Mouse (Mus musculus): ENCODE data around the gene Zfp36. TPM values are rescaled to one million over a fixed set of nuclear protein-coding genes. Genes with fewer than 3 reads are reported as not detected.

Gene Zfp36
- total and polyA plus RNA-seq, 3 experiments: 0.50 to 2.8 TPM; not detected in 1

- H3K9ac ChIP-seq (ENCODE audit: control insufficient read depth, low read depth, low read length, poor library complexity, severe bottlenecking): no peak overlapping the region
- no peaks in the 10 kb centered on the region for H3K4me1 ChIP-seq (ENCODE audit: control insufficient read depth in 1 of 2, insufficient read depth in 2 of 2, low read length in 2 of 2)
- H3K79me2 ChIP-seq (ENCODE audit: control insufficient read depth, insufficient read depth, low read length, poor library complexity): no peaks in the 10 kb centered on the region
- H3K36me3 ChIP-seq (ENCODE audit: control insufficient read depth in 1 of 2, insufficient read depth in 2 of 2, low read length in 2 of 2): no peaks in the 10 kb centered on the region
- H3K27ac ChIP-seq (ENCODE audit: control insufficient read depth, low read depth, low read length): no peak overlapping the region
- H3K27me3 ChIP-seq (ENCODE audit: control insufficient read depth in 1 of 2, insufficient read depth in 2 of 2, low read length in 2 of 2): no peaks in the 10 kb centered on the region
- DNase-seq (ENCODE audit: low read depth, low spot score): no peak
- H3K9me3 ChIP-seq (replicated peaks; ENCODE audit: insufficient read depth, low read length): no peaks in the 10 kb centered on the region
- no peak for TF ChIP-seq TAL1 (IDR thresholded peaks at IDR 0.05; ENCODE audit: low read length)
- TF ChIP-seq CHD2 (IDR thresholded peaks at IDR 0.05; ENCODE audit: low read length): no peak
- no peak overlapping the region for H3K4me3 ChIP-seq (ENCODE audit: control insufficient read depth in 1 of 2, insufficient read depth in 1 of 2, low read depth in 2 of 2, low read length in 2 of 2)
Observed at GRCm38 (mm10) chr7:28362441-28363060, 17.5 kb downstream of the Zfp36 start.

DNA sequence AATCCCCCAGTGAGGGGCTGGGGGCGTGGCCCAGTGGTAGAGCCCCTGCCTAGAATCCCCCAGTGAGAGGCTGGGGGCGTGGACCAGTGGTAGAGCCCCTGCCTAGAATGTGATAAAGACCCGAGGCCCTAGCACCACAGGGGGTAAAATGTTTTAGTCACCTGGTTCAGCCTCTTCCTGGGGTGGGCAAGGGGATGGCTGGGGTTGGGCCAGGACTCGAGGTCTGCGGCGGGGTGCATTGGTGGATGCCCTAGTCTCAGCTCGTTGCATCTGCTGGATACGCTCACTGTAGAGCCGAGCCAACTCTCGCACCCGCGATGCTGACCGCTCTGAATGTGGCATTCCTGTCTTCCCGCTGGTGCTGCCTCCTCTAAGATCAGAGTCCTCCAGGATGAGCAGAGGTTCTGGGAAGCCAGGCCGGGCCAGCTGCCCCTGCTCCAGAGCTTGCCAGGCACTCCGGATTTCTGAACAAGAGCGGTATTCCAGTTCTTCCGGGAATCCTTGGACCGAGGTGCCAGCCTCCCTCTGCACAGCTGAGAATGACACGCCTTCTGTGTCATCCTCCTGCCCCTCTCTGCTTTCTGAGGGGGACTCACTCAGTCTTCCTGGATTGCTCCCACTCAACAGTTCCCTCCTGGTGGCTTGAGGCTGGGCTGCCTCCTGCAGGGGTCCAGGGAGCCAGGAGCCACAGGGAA lies 18.3 kb downstream of the Zfp36 start:
- H3K79me2 ChIP-seq (ENCODE audit: control insufficient read depth, insufficient read depth, low read length, poor library complexity): no peaks in the 10 kb centered on the region
- no peak for DNase-seq (ENCODE audit: low read depth, low spot score)
- no peaks in the 10 kb centered on the region for H3K9me3 ChIP-seq (replicated peaks; ENCODE audit: insufficient read depth, low read length)
- peaks cover 0 to 2% of the 10 kb centered on the region in 2 experiments; a peak in 1 of 4 replicates for H3K4me1 ChIP-seq (ENCODE audit: control insufficient read depth in 1 of 2, insufficient read depth in 2 of 2, low read length in 2 of 2)
- no peak overlapping the region for H3K9ac ChIP-seq (ENCODE audit: control insufficient read depth, low read depth, low read length, poor library complexity, severe bottlenecking)
- no peak for TF ChIP-seq POLR2A (IDR thresholded peaks at IDR 0.05; ENCODE audit: control insufficient read depth in 1 of 2, insufficient read depth in 1 of 2, low read depth in 1 of 2, low read length in 2 of 2, poor library complexity in 1 of 2)
- no peak for TF ChIP-seq MAX (IDR thresholded peaks at IDR 0.05; ENCODE audit: low read length)
- TF ChIP-seq ZMIZ1 (IDR thresholded peaks at IDR 0.05; ENCODE audit: low read depth, low read length): no peak
- no peak for TF ChIP-seq ETS1 (IDR thresholded peaks at IDR 0.05; ENCODE audit: low read depth, low read length)
- no peaks in the 10 kb centered on the region for H3K27me3 ChIP-seq (ENCODE audit: control insufficient read depth in 1 of 2, insufficient read depth in 2 of 2, low read length in 2 of 2)
- no peak overlapping the region for H3K27ac ChIP-seq (ENCODE audit: control insufficient read depth, low read depth, low read length)
- H3K36me3 ChIP-seq (ENCODE audit: control insufficient read depth in 1 of 2, insufficient read depth in 2 of 2, low read length in 2 of 2): no peaks in the 10 kb centered on the region
- H3K4me3 ChIP-seq (ENCODE audit: control insufficient read depth in 1 of 2, insufficient read depth in 1 of 2, low read depth in 2 of 2, low read length in 2 of 2): no peak overlapping the region

DNA sequence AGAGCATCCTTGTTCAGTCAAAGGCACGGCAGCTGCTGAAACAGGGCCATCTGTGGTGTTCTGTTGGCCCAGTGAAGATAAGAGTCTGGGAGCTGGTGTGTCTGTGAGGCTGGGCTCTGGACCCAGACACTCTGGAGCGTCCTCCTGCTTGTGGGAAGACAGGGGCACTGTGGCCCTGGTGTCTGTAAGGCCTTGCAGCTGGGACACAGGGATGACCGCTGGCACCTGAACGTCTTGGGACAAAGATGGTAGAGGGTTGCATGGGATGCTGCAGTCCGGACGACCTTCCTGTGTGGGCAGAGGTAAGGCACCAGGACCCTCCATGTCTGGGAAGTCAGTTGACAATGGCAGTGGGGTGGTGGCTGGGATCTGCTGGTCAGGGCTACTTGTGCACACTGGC lies 19.8 kb downstream of the Zfp36 start:
- H3K4me3 ChIP-seq (ENCODE audit: control insufficient read depth in 1 of 2, insufficient read depth in 1 of 2, low read depth in 2 of 2, low read length in 2 of 2): no peak overlapping the region
- no peaks in the 10 kb centered on the region for H3K27me3 ChIP-seq (ENCODE audit: control insufficient read depth in 1 of 2, insufficient read depth in 2 of 2, low read length in 2 of 2)
- H3K9me3 ChIP-seq (replicated peaks; ENCODE audit: insufficient read depth, low read length): no peaks in the 10 kb centered on the region
- H3K36me3 ChIP-seq (ENCODE audit: control insufficient read depth in 1 of 2, insufficient read depth in 2 of 2, low read length in 2 of 2): no peaks in the 10 kb centered on the region
- H3K4me1 ChIP-seq (ENCODE audit: control insufficient read depth in 1 of 2, insufficient read depth in 2 of 2, low read length in 2 of 2): peaks cover 0 to 5% of the 10 kb centered on the region in 2 experiments; a peak in 1 of 4 replicates
- no peak overlapping the region for H3K9ac ChIP-seq (ENCODE audit: control insufficient read depth, low read depth, low read length, poor library complexity, severe bottlenecking)
- no peak overlapping the region for H3K27ac ChIP-seq (ENCODE audit: control insufficient read depth, low read depth, low read length)
- H3K79me2 ChIP-seq (ENCODE audit: control insufficient read depth, insufficient read depth, low read length, poor library complexity): no peaks in the 10 kb centered on the region
- DNase-seq (ENCODE audit: low read depth, low spot score): no peak
- TF ChIP-seq CTCF (IDR thresholded peaks at IDR 0.05 in 2 of 3, conservative IDR thresholded peaks at IDR 0.05 in 1 of 3; ENCODE audit: control insufficient read depth in 1 of 3, insufficient read depth in 1 of 3, low read depth in 2 of 3, low read length in 3 of 3, poor library complexity in 1 of 3, severe bottlenecking in 1 of 3) (no peak), POLR2AphosphoS2 (IDR thresholded peaks at IDR 0.05; ENCODE audit: low read length) (no peak), JUND (IDR thresholded peaks at IDR 0.05; ENCODE audit: low read depth, low read length) (no peak), CHD2 (IDR thresholded peaks at IDR 0.05; ENCODE audit: low read length) (no peak), SIN3A (IDR thresholded peaks at IDR 0.05; ENCODE audit: low read length) (no peak), RAD21 (IDR thresholded peaks at IDR 0.05; ENCODE audit: low read depth, low read length) (no peak), MXI1 (IDR thresholded peaks at IDR 0.05; ENCODE audit: low read depth, low read length) (no peak), MAFK (IDR thresholded peaks at IDR 0.05; ENCODE audit: borderline replicate concordance, low read depth, low read length) (no peak), SMC3 (IDR thresholded peaks at IDR 0.05; ENCODE audit: low read depth, low read length) (no peak)
